Mouse (Mus musculus) megakaryocyte-erythroid progenitor cell, adult 5-6 weeks (primary cell): ENCODE measurements at regions not wholly inside any gene's neighbourhood (a gene's known extent, or its start where the extent isn't known, plus 50 kb on each side); places are given as distances from the start of the nearest gene placed in this dataset.

Experiments
- ATAC-seq: replicated peaks from 2 replicates; pipeline ENCODE4 v1.8.0; 2016; ENCODE audit warnings: mild to moderate bottlenecking, inconsistent platforms; ENCODE audit not compliant: severe bottlenecking, poor library complexity, low FRiP score, low TSS enrichment

DNA sequence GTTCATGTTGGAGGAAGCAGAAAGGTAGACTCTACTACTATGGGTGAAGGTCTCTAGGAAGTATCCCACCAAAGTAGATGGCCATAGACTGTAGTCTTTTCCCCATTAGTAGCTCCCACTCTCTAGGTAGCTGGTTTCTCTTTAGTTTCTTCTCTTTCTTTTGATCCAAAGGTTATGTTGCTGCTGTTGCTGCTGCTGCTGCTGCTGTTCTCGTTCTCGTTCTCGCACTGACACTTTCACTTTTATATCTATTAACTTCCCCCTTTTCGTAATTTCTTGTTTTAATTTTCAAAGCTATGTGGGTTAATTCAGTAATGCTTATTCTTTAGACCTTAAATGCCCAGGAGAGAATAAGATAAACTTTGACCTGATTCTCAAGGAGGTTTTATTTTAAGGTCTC is 58.3 kb downstream of the Tmem100 start:
- no peak for ATAC-seq

DNA sequence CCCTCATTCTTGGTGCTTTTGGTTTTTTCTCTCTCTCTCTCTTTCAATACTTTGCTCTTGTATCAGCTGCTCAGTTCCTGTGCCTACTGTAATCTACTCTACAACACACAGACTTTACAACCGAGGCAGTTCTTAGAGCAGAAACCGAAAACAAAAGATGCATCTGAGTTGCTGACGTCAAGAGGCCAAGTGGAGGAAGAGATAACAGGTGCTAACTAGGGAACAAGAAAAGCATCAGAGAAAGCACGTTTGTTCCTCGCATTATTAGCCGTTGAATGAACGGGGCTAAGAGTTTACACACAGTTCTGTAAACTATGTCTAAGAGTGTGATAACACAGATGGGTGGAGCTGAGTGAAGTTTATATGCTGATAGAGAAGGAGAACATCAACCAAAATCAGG is 63.9 kb downstream of the Tmem100 start:
- ATAC-seq: 0 out of 2 replicates have a peak, but pooled peaks have one; percentile 57

DNA sequence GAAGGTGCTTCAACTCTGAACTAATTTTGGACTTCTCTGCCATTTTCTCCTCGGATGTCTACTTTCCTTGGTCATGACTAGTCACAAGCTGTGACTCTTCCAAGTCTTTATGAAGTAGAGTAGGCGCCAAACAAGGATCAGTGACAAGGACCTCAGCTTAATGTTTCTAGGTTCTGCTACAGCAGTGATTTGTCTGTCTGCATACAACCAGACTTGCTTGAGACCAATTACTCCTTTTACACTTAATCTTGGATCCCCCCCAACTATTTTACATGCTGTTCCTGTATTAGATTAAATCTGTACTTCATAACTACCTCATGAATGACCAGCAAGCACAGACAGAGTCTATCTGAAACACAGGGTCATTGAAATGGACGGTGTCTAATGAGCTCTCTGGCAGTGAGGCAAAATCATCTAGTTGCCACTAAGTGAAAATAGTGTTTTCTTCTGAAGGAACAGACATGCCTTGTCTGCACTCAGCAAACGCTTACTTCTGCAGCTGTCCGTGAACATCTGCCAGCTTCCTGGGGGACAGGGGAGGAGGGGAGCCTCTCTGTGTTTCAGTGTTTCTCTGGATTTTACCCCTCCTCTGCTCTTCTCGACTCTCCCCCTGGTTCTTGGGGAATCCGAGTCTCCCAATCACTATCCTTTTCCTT is 64.7 kb downstream of the Tmem100 start:
- ATAC-seq: no peak

DNA sequence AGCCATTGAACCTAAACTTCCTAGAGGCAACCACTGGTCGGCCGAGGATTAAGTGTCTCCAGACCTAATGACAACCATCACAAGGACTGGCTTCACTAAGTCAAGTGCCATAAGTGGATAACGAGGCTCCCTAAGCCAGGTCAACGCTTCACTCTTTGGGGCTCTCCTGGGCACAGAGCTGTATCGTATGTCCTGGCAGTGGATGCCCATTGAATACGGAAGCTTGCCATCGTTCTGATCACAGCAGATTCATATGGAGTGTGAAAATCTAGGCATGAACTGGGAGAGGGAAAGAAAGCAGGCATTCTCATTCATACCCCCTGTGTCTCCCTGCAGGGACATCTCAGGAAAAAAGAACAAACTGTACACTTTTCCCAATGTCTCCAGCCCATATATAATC is 68.3 kb downstream of the Tmem100 start:
- no peak for ATAC-seq

DNA sequence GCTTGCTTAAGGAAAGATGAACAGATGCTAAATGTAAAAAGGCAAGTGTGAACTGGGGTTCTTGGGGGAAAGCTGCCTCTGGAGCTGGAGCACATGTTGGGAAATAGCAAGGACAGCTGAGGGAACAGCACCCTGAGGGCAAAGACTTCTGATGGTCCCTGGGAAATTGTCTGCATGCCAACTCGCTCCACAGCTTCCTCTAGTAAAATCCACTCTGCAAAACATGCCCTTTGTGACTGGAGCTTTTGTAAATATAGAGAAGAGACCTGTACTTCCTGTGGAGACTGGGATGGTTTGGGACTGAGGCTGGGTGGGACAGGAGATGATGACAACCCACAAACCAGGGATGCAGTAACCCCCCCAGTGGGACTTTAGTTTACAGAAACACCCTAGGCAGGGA is 69.0 kb downstream of the Tmem100 start:
- ATAC-seq: no peak

DNA sequence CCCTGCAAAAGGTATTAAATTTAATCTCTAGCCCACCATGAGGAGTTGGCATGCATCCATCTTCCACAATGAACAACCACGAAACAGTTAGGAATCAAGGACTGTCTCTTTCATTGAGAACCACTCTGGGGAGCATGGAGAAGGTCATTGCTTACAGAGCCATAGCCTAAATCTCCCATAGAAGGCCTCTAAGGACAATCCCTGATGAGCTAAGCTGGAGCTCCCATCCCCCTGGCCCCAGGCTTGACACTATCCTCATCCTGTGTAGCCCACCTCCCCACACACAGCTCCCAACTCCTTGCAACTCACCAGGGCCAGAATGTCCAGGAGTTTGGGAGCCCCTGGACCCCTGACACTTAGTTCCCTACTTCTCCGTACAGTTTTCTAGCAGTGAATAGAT is 70.0 kb downstream of the Tmem100 start:
- ATAC-seq: no peak

DNA sequence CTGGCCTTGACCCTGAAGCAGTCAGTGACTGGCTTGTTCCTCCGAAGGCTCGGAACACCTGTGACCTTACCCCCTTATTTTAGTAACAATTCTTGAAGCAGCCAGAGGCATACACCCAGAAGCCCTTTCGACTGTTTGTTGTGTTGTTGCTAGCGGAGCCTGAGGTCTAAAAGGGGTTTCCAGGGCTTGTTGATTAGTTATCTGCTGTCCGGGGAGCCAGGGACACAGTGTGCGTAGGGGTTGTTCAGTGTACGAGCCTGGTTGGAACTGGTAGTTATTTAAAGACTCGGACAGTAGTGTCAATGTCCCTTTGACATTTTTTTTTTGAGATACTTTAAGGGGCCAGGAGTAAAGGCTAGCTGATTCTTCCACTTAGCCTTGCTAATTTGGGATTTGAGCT is 71.1 kb downstream of the Tmem100 start:
- no peak for ATAC-seq

DNA sequence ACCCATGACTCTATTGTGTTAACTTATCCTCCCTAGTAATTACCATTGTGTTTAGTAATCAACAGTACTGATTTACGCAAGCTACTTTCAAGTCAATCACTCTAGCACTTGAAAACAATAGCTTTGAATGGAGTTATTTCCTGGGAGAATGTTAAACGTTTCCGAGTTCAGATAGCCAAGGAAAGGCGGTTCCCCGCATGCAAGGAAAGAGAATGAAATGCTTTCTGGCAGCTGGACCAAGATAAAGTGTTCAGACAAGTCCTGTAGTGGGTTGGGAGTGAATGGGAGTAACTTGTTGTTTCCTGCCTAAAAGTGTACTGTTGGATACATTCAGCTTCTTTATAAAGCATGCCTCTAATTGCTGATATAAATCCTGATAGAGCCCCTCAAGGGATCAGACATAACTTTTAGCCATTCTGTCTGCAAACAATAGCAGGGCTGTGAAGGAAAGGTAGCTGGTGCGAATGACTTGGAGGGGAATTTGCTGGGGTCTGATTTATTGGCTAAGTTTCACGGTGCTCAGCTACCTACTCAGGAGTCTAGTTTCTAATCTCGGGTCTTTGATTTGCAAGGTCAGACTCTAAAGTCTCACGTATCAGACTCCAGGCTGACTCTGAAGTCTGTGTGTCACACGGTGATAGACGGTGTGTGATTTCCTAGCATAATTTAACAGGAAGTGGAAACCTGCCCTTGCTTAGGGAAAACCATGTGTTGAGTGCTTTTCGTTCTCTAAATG is 76.1 kb downstream of the Tmem100 start:
- no peak for ATAC-seq

DNA sequence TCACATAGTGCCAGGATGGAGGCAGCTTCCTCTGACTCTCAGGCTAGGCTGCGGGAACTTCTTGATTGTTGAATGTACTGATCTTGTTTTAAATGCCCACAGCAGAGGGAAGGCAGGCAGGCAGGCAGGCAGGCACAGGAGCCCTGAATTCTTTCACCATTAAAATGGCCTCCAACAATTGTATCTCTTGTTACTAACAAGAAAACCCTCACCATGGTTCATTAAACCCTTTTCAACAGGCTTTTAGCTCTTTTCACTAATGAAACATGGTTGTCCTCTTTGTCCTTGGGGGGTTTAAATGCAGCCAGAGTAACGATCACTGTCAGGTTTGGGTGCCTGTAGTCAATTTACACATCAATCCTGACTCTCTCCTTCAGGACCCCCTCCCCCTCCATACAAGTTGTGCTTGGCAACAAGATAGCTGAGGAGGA is 77.8 kb upstream of the Gm45716 start:
- ATAC-seq: no peak

DNA sequence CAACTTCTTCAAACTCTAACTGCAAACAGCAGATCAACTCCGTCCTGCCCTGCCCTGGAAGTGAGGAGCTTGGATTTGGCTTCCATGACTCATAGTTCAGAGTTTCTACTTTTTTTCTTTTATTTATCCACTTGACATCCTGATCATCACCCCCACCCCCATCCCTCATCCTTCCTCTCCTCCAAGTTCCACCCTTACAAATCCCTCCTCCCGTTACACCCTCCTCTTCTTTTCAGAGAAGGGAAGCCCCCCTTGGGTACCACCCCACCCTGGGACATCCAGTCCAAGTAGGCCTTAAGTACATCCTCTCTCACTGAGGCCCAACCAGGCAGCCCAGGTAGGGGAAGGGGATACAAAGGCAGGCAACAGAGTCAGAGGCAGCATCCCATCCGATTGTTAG is 77.3 kb upstream of the Gm45716 start:
- no peak for ATAC-seq

DNA sequence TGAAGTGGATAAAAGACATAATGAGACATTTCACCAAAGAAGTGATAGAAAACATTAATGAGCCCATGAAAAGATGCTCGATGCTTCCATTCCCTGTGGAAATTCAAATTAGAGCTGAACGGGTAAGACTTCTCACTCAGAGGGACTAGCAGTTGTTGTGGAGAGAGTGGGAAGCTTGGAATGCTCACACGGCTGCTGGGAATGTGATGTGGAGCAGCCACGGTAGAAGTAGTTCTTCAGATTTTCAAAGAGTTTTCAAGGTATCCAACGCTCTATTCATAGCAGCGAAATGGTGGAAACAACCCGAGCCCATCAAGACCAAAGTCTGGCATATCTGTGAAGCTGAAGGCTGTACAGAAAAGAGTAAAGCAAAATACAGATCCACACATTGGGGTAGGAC is 75.3 kb upstream of the Gm45716 start:
- no peak for ATAC-seq

DNA sequence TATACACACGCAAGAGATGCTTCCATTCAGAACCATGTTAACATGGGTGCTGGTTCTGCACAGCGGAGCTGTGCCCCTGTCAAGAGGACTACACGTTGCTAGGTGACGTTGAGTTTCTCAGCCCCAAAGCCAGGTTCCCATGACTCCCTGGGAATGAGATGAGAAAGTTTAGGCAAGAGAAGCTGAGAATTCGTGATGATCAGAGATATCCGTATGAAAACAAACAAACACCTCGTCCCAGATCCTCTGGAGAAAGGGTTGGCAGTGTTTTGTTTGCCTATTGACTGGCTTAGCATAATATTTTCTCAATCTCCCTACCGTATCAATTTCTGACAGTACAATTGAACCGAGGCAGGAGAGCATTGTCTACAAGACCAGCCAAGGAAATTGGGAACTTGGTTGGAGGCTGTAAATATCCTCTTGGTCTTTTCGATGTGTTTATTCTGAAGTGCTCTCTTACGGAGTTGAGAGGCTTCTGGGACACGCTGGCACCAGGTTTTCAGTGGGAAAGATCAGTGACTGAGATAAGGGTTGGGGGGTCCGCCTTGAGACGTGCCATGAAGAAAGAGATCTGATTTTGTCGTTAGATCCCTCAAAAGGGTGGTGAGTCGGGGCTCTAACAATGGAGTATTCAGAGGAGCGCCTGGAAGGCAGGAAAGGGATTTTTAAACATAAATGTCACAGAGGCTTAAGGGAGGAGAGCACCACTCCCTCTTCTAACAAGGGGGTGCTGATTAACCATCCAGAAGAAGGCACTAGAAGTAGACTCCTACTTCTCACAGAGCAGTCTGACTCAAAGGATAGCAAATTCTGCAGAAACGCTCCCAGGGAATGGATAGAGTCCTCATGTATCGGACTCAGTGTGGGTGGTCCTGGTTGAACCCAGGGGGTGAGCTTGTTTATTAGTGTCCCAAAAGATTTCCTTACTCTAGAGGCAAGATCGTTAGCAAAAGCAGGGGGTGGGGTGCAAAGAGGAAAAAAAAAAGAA is 70.5 kb upstream of the Gm45716 start:
- no peak for ATAC-seq

DNA sequence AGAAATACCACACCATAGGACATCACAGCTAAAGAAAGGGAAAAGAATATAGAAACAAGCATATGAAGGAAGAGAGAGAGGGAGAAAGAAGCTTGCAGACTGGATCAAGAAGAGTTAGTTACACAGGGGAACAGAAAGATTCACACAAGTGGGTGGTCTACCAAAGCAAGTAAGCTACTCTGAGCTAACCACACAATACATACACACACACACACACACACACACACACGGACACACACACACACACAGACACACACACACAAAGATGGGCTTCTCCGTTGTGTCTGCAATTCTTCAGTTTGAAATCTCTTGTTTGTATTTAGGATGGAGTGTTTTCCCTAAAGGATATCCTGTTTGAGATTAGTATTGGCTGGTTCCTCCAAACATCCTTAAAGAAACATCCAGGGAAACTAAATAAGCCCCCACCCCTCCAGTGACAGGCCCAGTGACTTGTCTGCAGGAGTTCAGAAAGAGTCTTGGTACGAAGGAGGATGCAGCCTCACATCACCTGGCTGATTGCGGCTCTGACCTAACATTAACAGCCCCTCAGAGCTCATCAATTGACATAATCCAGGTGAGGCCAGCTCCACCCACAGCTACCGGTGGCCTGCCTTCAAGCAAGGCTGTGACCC is 69.7 kb upstream of the Gm45716 start:
- ATAC-seq: no peak

DNA sequence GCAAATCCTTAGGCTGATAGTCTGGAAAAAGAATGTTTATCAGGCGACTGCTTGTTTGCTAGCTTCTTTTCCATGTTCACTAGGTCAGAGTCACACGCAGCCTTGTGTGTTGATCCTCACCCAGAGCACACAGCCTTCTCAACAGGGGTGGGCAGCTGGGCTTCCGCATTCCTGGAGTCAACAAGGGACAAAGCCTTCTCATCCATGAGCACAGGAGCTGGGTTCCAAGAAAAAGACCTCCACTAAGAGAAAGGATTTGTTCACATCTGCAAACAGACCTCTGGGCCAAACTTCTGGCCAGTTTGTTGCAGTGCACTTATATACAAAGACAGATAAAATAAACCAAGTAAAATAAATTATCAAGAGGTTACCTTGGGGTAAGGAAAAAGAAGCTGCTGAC is 65.6 kb upstream of the Gm45716 start:
- no peak for ATAC-seq

DNA sequence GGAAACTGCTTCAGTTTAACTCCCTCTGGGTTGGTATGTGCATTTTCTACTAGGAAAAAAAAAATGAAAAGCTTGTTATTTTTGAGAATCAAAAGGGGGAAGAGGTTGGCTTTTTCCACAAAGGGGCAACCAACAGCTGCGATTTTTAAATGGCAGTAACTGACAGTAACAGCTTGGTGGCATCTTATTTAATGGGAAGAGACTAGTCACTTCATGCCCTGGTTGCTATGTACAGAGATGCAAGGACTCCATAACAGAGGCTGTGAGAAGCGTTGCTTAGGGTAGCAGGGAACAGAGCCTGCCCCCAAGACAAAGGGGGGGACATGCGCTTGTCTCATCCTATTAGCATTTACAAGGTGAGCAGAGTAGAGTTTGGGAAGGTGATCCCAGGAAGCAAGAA is 64.8 kb upstream of the Gm45716 start:
- no peak for ATAC-seq

DNA sequence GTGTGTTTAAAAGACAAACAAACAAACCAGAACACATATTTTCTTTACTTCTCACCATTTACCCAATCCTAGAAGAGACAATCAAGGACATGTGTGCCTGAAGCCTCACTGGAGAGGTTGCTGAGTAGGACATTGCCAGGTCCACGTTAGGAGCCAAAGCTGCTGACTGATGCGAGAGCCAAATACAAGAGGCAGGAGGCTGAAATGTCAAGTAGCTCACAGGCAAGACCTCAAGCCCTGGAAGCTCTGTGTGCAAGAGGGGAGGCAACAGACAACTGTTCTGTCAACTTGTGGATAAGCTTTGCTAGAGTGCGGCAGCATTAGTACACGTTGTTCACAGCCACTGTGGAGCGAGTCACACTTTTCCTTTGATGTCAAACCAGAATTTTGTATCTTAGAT is 63.6 kb upstream of the Gm45716 start:
- ATAC-seq: no peak

DNA sequence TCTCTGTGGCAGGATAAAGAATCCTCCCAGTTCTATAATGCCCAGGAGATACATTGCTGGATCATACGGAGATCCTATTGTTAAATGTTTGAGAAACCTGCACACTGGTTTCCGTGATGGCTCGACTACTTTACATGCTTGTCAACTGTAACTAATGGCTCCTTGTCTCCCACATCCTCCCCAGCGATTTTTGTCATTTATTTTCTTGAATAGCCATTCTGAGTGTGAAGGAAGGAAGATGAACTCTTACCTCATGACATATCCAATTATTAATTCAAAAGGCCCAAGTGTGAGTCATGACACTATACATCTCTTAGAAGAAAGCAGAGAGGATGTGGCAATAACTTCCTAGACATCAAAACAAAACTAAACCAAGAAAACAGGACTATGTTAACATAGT is 61.2 kb upstream of the Gm45716 start:
- ATAC-seq: no peak

DNA sequence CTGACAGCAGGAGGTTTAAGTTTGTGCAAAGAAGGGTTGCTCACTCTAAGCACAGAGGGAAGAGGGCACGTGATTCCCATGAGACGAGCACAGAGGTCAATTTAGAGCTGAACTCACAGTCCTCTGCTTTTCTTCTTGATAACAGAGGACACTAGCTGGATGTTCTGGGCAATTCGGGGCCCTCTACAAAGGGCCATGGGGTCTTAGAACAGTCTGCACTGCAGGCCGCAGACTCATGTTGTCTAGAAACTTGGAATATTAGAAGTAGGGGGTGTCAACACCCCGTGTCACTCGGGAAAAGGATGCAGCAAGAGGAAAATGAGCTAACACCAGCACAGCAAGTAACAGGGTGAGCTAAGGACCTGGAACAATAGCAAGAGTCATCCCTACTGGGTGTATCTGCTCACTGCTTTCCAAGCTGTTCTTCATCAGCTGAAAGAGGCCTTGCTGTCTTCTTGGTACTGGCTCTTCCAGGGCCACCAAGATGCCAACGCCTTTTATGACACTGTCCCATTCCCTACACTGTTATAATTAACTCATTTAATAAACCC is 58.5 kb upstream of the Gm45716 start:
- ATAC-seq: no peak

DNA sequence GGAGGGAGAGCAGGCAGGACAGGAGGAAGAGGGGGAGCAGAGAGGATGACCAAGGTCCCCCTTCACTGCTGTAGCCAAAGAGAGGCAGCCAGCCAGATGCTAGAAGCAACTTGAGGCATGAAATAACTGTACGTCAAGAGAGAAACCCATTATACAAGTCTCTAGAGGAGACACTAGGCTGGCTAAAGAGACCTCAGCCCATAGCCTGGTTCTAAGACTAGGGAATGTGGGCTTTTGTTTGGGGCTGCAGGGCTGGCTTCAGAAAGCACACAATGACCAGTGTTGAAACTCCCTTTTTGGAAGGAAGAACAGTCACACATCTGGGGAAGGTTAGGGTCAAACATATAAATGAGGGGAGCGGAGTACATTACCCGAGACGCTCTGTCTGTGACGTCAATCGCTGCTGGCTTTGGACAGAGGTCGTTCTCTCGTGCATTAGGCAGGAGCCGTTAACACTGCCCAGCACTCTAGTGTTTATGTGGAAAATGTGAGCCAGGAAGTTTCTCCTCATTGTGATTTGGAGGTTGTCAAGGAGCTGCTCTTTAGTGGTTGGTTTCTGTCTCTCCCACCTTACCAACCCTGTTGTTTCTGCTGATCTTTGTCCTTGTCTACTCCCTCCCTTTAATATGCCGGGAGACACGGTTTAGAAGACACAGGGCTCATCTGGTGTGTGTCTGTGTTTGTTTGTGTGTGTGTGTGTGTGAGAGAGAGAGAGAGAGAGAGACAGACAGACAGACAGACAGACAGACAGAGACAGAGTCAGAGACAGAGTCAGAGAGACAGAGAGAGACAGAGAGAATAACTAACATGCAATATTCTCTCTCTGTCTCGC is 57.5 kb upstream of the Gm45716 start:
- no peak for ATAC-seq
